Mouse (Mus musculus) CH12.LX (cell line): ENCODE results near the gene Rab33b. TPM values are rescaled to one million over a fixed set of nuclear protein-coding genes. Genes with fewer than 3 reads are reported as not detected.

ENCODE experiments used
- DNase-seq: peaks from one replicate; pipeline ENCODE4 v3.0.0-alpha.2; 2013; ENCODE audit errors: extremely low read depth
- H3K27ac ChIP-seq: 2 replicates; pipeline ENCODE4 v1.5.1; 2012; ENCODE audit warnings: low read depth, mild to moderate bottlenecking, control low read depth, moderate library complexity; ENCODE audit not compliant: insufficient read depth
- H3K27me3 ChIP-seq: replicated peaks from 2 replicates; pipeline ENCODE3; 2012; ENCODE audit warnings: inconsistent platforms
- H3K36me3 ChIP-seq, 2 experiments: replicated peaks in 1 of 2; 2 replicates each; pipeline versions ENCODE3 to v1.6.1; 2012; ENCODE audit warnings: inconsistent platforms in 1 of 2, low read length in 1 of 2, mild to moderate bottlenecking in 1 of 2, mixed read lengths in 1 of 2, moderate library complexity in 1 of 2; ENCODE audit not compliant: control insufficient read depth in 1 of 2, insufficient read depth in 1 of 2
- H3K4me1 ChIP-seq, 2 experiments: 2 replicates each; pipeline ENCODE4 v1.6.1; 2012; ENCODE audit warnings: inconsistent platforms in 1 of 2, moderate library complexity in 1 of 2; ENCODE audit not compliant: insufficient read depth in 2 of 2, control insufficient read depth in 1 of 2
- H3K4me2 ChIP-seq: 2 replicates; pipeline ENCODE4 v1.6.1; 2012; ENCODE audit warnings: low read depth, mild to moderate bottlenecking, control low read depth; ENCODE audit not compliant: poor library complexity, insufficient read depth, severe bottlenecking
- H3K4me3 ChIP-seq, 3 experiments: fragments of 150-350 bp in 1 of 3; sonication (generic) in 1 of 3; replicated peaks in 1 of 3; 2 replicates each; pipeline versions ENCODE3 to v1.5.1; 2011 to 2012; ENCODE audit warnings: low read depth in 2 of 3, low read length in 2 of 3, mild to moderate bottlenecking in 2 of 3, moderate library complexity in 2 of 3, control low read depth in 1 of 3, improper control_type of control experiment in 1 of 3, inconsistent platforms in 1 of 3, mixed read lengths in 1 of 3; ENCODE audit not compliant: poor library complexity in 1 of 3
- H3K79me2 ChIP-seq: replicated peaks from 2 replicates; pipeline ENCODE4 v1.6.1; 2012; ENCODE audit warnings: mild to moderate bottlenecking, moderate library complexity; ENCODE audit not compliant: control insufficient read depth, poor library complexity, insufficient read depth, severe bottlenecking; ENCODE audit errors: extremely low read depth
- H3K9ac ChIP-seq: 2 replicates; pipeline ENCODE4 v1.6.1; 2012; ENCODE audit warnings: low read depth, mild to moderate bottlenecking, control low read depth, moderate library complexity; ENCODE audit not compliant: insufficient read depth
- H3K9me3 ChIP-seq: replicated peaks from 2 replicates; pipeline ENCODE3; 2012; ENCODE audit warnings: low read length, inconsistent platforms, mixed read lengths
- BHLHE40 ChIP-seq: IDR thresholded peaks from 2 replicates; pipeline ENCODE4 v1.6.1; 2011; ENCODE audit warnings: mild to moderate bottlenecking, low read depth, low read length, improper control_type of control experiment
- CHD1 ChIP-seq: IDR thresholded peaks from 2 replicates; pipeline ENCODE4 v1.6.1; 2012; ENCODE audit warnings: low read depth, low read length, improper control_type of control experiment, inconsistent platforms
- ELF1 ChIP-seq: IDR thresholded peaks from 2 replicates; pipeline ENCODE4 v1.6.1; 2014; ENCODE audit warnings: low read depth, mild to moderate bottlenecking, inconsistent platforms, low read length, improper control_type of control experiment
- EP300 ChIP-seq: IDR thresholded peaks from 2 replicates; pipeline ENCODE4 v1.6.1; 2011; ENCODE audit warnings: low read length, improper control_type of control experiment
- ETS1 ChIP-seq: conservative IDR thresholded peaks from 2 replicates; pipeline ENCODE4 v1.6.1; 2012; ENCODE audit warnings: low read depth, mild to moderate bottlenecking, inconsistent platforms, low read length, improper control_type of control experiment, moderate library complexity
- IRF4 ChIP-seq: IDR thresholded peaks from 2 replicates; pipeline ENCODE4 v1.6.1; 2014; ENCODE audit warnings: low read depth, mild to moderate bottlenecking, inconsistent platforms, low read length, improper control_type of control experiment
- KAT2A ChIP-seq: IDR thresholded peaks from 2 replicates; pipeline ENCODE4 v1.6.1; 2012; ENCODE audit warnings: low read length, improper control_type of control experiment, inconsistent platforms; ENCODE audit not compliant: insufficient replicate concordance
- MAFK ChIP-seq: IDR thresholded peaks from 2 replicates; pipeline ENCODE4 v1.6.1; 2011; ENCODE audit warnings: low read length, improper control_type of control experiment; ENCODE audit not compliant: insufficient replicate concordance
- MAX ChIP-seq: IDR thresholded peaks from 2 replicates; pipeline ENCODE4 v1.6.1; 2011; ENCODE audit warnings: low read length, improper control_type of control experiment
- MYC ChIP-seq: IDR thresholded peaks from 2 replicates; pipeline ENCODE4 v1.6.1; 2011; ENCODE audit warnings: low read depth, mild to moderate bottlenecking, improper control_type of control experiment, low read length
- PAX5 ChIP-seq: IDR thresholded peaks from 2 replicates; pipeline ENCODE4 v1.6.1; 2012; ENCODE audit warnings: low read length, inconsistent platforms, mixed read lengths
- POLR2A ChIP-seq: IDR thresholded peaks from 2 replicates; pipeline ENCODE4 v1.6.1; 2011; ENCODE audit warnings: low read depth, mild to moderate bottlenecking, improper control_type of control experiment, low read length
- RAD21 ChIP-seq: IDR thresholded peaks from 2 replicates; pipeline ENCODE4 v1.6.1; 2011; ENCODE audit warnings: low read depth, mild to moderate bottlenecking, low read length, improper control_type of control experiment, moderate library complexity
- TCF12 ChIP-seq: IDR thresholded peaks from 2 replicates; pipeline ENCODE4 v1.6.1; 2014; ENCODE audit warnings: low read depth, mild to moderate bottlenecking, inconsistent platforms, low read length, improper control_type of control experiment
- UBTF ChIP-seq: IDR thresholded peaks from 2 replicates; pipeline ENCODE4 v1.6.1; 2012; ENCODE audit warnings: low read depth, mild to moderate bottlenecking, inconsistent platforms, low read length, improper control_type of control experiment, moderate library complexity
- ZKSCAN1 ChIP-seq: IDR thresholded peaks from 2 replicates; pipeline ENCODE4 v1.6.1; 2012; ENCODE audit warnings: low read depth, inconsistent platforms, low read length, improper control_type of control experiment, borderline replicate concordance
- ZMIZ1 ChIP-seq: IDR thresholded peaks from 2 replicates; pipeline ENCODE4 v1.6.1; 2012; ENCODE audit warnings: low read depth, mild to moderate bottlenecking, inconsistent platforms, low read length, improper control_type of control experiment
- ZNF384 ChIP-seq: IDR thresholded peaks from 2 replicates; pipeline ENCODE4 v1.6.1; 2012; ENCODE audit warnings: low read depth, low read length, improper control_type of control experiment, inconsistent platforms
- dilution Hi-C: fragments of 300-500 bp; cut with MboI; formaldehyde crosslinking; loops from 2 replicates; pipeline ENCODE4 v1.14.3; 2020; ENCODE audit warnings: low sequenced_read_pairs; ENCODE audit not compliant: extremely low pct_unique_long_range_greater_than_20kb, extremely low pct_ligation_motif_present
- in situ Hi-C: fragments of 300-500 bp; cut with MboI; formaldehyde crosslinking; loops from 3 replicates; pipeline ENCODE4 v1.14.3; 2019; ENCODE audit warnings: low sequenced_read_pairs, low pct_ligation_motif_present, low pct_unique_long_range_greater_than_20kb, mixed read lengths
- polyA plus RNA-seq: library from polyadenylated mRNA; unstranded; fragments of >175 nt; gene quantifications from 2 replicates; pipeline ENCODE4 v1.2.1, GENCODE M21; 2012; ENCODE audit warnings: low read depth; ENCODE audit not compliant: insufficient read length
- total RNA-seq, 2 experiments: library from RNA; depleted of rRNA; stranded (reverse); fragments of 300-350 nt in 1 of 2; fragments of >200 nt in 1 of 2; gene quantifications; 2 replicates each; pipeline ENCODE4 v1.2.3; 2012 to 2014

Rab33b gene
- total and polyA plus RNA-seq, 3 experiments, result 4.8 to 9.9 (median 7.0) TPM

DNA sequence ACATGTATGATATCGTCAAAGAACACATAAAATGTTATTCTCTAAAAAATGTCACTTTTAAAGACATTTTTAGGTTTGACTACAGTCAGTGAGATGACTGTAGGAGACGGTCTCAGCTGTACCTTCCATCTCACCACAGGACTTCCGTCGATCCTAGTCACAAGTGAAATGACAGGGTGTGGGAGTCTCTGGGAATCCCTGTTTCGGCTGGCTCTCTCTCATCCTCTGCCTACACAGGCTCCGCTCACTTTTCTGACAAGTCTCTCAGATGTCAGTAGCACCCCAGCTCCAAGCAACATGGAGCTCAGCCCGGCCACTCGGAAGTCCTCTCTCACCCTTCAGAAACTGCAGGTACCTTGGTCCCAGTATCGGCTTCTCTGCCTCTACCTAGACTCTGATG is 56.9 kb downstream of the Rab33b start:
- peaks cover 71 to 96% of the 10 kb centered on the region in 2 experiments for H3K36me3 ChIP-seq
- no peak overlapping the region for H3K4me3 ChIP-seq
- H3K4me2 ChIP-seq, result no peak overlapping the region
- H3K27me3 ChIP-seq, result no peaks in the 10 kb centered on the region
- dilution Hi-C loops, result no loop called here
- peaks cover 0 to 5% of the 10 kb centered on the region in 2 experiments; a peak in 1 of 4 replicates for H3K4me1 ChIP-seq
- peaks cover 8% of the 10 kb centered on the region; the same call in 1 of the 2 replicates for H3K79me2 ChIP-seq
- in situ Hi-C loops, result no loop called here
- H3K9me3 ChIP-seq, result no peaks in the 10 kb centered on the region
- DNase-seq, result no peak
- no peak overlapping the region for H3K27ac ChIP-seq
- TF ChIP-seq ZMIZ1 (no peak), MYC (no peak), KAT2A (no peak), ELF1 (no peak), TCF12 (no peak)
- no peak overlapping the region for H3K9ac ChIP-seq

DNA sequence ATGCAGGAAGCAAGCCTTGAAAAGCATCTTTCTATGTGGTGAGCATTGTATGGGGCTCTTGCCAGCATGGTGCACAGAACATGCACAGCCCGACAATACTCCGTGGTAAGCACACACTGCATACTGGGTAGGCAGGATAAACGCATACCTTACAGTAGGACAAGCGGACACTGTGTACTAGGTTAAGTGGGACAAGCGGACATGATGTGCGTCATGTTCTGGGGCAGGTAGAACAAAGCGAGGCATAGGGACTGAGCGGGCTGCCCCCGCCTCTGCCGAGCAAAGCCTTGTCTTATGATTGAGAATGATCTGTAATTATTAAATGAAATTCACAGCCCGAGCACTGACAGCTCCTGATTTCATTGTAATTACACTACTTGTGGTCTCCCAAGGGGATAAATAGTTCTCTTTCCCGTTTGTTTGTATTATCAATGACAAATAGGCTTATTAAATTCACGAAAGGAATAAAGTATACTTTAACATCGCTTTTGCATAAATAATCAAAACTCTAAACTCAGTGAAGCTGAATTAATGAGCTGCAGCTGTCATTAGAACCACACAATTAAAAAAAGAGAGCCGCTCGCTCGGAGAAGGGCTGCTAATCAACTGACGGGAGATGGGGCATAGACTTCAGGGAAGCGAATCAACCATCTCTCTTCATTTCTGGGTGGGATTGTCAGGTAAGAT is 60.9 kb downstream of the Rab33b start:
- no peak overlapping the region for H3K9ac ChIP-seq
- TF ChIP-seq POLR2A (no peak), KAT2A (no peak), MAX (no peak), TCF12 (no peak), EP300 (no peak), ELF1 (no peak), PAX5 (no peak), ZKSCAN1 (no peak), ZNF384 (no peak), MAFK (no peak), IRF4 (no peak), ETS1 (no peak), CHD1 (no peak), UBTF (no peak), RAD21 (no peak), BHLHE40 (no peak)
- H3K27me3 ChIP-seq, result no peaks in the 10 kb centered on the region
- peaks cover 25% of the 10 kb centered on the region for H3K79me2 ChIP-seq
- peaks cover 72 to 99% of the 10 kb centered on the region in 2 experiments for H3K36me3 ChIP-seq
- H3K4me2 ChIP-seq, result no peak overlapping the region
- H3K27ac ChIP-seq, result no peak overlapping the region
- dilution Hi-C loops, result no loop called here
- H3K9me3 ChIP-seq, result no peaks in the 10 kb centered on the region
- no peak for DNase-seq
- no peak overlapping the region for H3K4me3 ChIP-seq
- H3K4me1 ChIP-seq, result peaks cover 0 to 9% of the 10 kb centered on the region in 2 experiments; a peak in 3 of 4 replicates
- in situ Hi-C loops, result no loop called here

Other genes starting within 250 kb of the Rab33b start
- 30.5 and 31.2 TPM in 2 replicates for gene Elf2, start 143.3 kb upstream of the Rab33b start, total RNA-seq (2012; rRNA removed)
- gene Elf2, start 143.3 kb upstream of the Rab33b start, total RNA-seq (2014; rRNA removed), result 41.2 and 42.8 TPM in 2 replicates
- 30.1 and 32.2 TPM in 2 replicates for gene Elf2, start 143.3 kb upstream of the Rab33b start, polyA plus RNA-seq
- gene Mgarp, start 87.2 kb upstream of the Rab33b start, total RNA-seq (2012; rRNA removed), result not detected in 2 replicates
- gene Mgarp, start 87.2 kb upstream of the Rab33b start, total RNA-seq (2014; rRNA removed), result not detected in 2 replicates
- 0.23 TPM in 1 of 2 replicates, not detected in the other for gene Mgarp, start 87.2 kb upstream of the Rab33b start, polyA plus RNA-seq
- 213 and 233 TPM in 2 replicates for gene Ndufc1, start 74.9 kb upstream of the Rab33b start, total RNA-seq (2012; rRNA removed)
- gene Ndufc1, start 74.9 kb upstream of the Rab33b start, total RNA-seq (2014; rRNA removed), result 206 and 234 TPM in 2 replicates
- 109 and 159 TPM in 2 replicates for gene Ndufc1, start 74.9 kb upstream of the Rab33b start, polyA plus RNA-seq
- gene Naa15, start 68.8 kb upstream of the Rab33b start, total RNA-seq (2012; rRNA removed), result 27.6 and 34.1 TPM in 2 replicates
- gene Naa15, start 68.8 kb upstream of the Rab33b start, total RNA-seq (2014; rRNA removed), result 59.0 and 59.9 TPM in 2 replicates
- gene Naa15, start 68.8 kb upstream of the Rab33b start, polyA plus RNA-seq, result 85.8 and 95.3 TPM in 2 replicates
- 21.7 and 23.6 TPM in 2 replicates for gene Setd7, start 77.0 kb downstream of the Rab33b start, total RNA-seq (2012; rRNA removed)
- gene Setd7, start 77.0 kb downstream of the Rab33b start, total RNA-seq (2014; rRNA removed), result 16.2 and 16.6 TPM in 2 replicates
- gene Setd7, start 77.0 kb downstream of the Rab33b start, polyA plus RNA-seq, result 28.9 and 34.3 TPM in 2 replicates
- gene Mgst2, start 176.4 kb downstream of the Rab33b start, total RNA-seq (2012; rRNA removed), result 48.8 and 51.4 TPM in 2 replicates
- 62.7 and 76.0 TPM in 2 replicates for gene Mgst2, start 176.4 kb downstream of the Rab33b start, total RNA-seq (2014; rRNA removed)
- gene Mgst2, start 176.4 kb downstream of the Rab33b start, polyA plus RNA-seq, result 131 and 147 TPM in 2 replicates